Mouse (Mus musculus) stomach, postnatal 0 days (tissue): ENCODE measurements around the gene Epsti1.

ENCODE experiments used
- CTCF ChIP-seq: IDR thresholded peaks from 2 replicates; pipeline ENCODE4 v1.5.1; 2016; ENCODE audit warnings: antibody characterized with exemption, low read depth, mild to moderate bottlenecking, moderate library complexity
- EP300 ChIP-seq: optimal IDR thresholded peaks from 2 replicates; pipeline ENCODE3; 2016; ENCODE audit warnings: antibody characterized with exemption

GRCm38 (mm10) chr14:77921641-77922040 is 17.6 kb downstream of the Epsti1 start:
- no peak for TF ChIP-seq CTCF
- TF ChIP-seq EP300 = no peak
